Mouse (Mus musculus) B cell, adult 62 days (primary cell): Measurements from ENCODE around the gene Acadl. TPM values are rescaled to one million over a fixed set of nuclear protein-coding genes. Genes with fewer than 3 reads are reported as not detected.

ENCODE experiments used
- total RNA-seq: library from RNA; stranded (reverse); gene quantifications from 4 replicates; pipeline ENCODE4 v1.2.4, GENCODE M21; 2023

Acadl gene
- 38.9 to 49.7 TPM (median 47.1 TPM) in 4 replicates for total RNA-seq

GRCm38 (mm10) chr1:66862712-66863511, at the start of gene Acadl:
Gene Acadl, minus strand, starts transcription at chr1:66863277.

GRCm38 (mm10) chr1:66817453-66817839, 45.6 kb downstream of the Acadl start, which contains the start of gene Kansl1l:
Gene Kansl1l, minus strand, starts transcription at chr1:66817562.

Other genes starting within 250 kb of the Acadl start
- 29.4 to 40.4 TPM (median 35.4 TPM) in 4 replicates for gene Rpe, start 162.4 kb downstream of the Acadl start, total RNA-seq
- gene Kansl1l, start 45.7 kb downstream of the Acadl start, total RNA-seq: 25.0 to 28.6 TPM (median 26.0 TPM) in 4 replicates
- not detected in 4 replicates for gene Myl1, start 82.1 kb upstream of the Acadl start, total RNA-seq
- 25.8 to 29.9 TPM (median 27.8 TPM) in 4 replicates for gene Lancl1, start 175.6 kb upstream of the Acadl start, total RNA-seq